Mouse (Mus musculus): ENCODE measurements around the gene Kcnq4. TPM values are rescaled to one million over a fixed set of nuclear protein-coding genes. Genes with fewer than 3 reads are reported as not detected.

The Kcnq4 gene
- polyA plus RNA-seq, 1 experiment from 2014 or later = 2.6 TPM

GRCm38 (mm10) chr4:120697799-120698484 lies 50.5 kb downstream of the Kcnq4 start:
- Histone ChIP-seq H3K36me3 (ENCODE audit: control insufficient read depth, insufficient read depth, low read length) (no peaks in the 10 kb centered on the region), H3K4me3 (ENCODE audit: low read depth, low read length) (no peak overlapping the region), H3K27ac (ENCODE audit: low read depth, low read length) (no peak overlapping the region), H3K27me3 (ENCODE audit: control insufficient read depth, insufficient read depth, low read length) (peaks cover 18% of the 10 kb centered on the region), H3K4me2 (ENCODE audit: low read depth, low read length, severe bottlenecking) (peak overlapping the region; percentile 35), H3K9ac (ENCODE audit: low read length) (no peak overlapping the region), H3K9me3 (ENCODE audit: control insufficient read depth, low read length) (no peaks in the 10 kb centered on the region), H3K4me1 (replicated peaks; ENCODE audit: control insufficient read depth, insufficient read depth, low read length) (no peaks in the 10 kb centered on the region; the same call in 1 of the 2 replicates)
- no peak for DNase-seq (ENCODE audit: low spot score)
- 0 out of 2 replicates have a peak, but pooled peaks have one; percentile 10 for ATAC-seq (replicated peaks; ENCODE audit: low FRiP score)
- WGBS = 10% methylated on average over 35 of the region's 35 CpGs

- peaks cover 18% of the 10 kb centered on the region for H3K27me3 ChIP-seq (ENCODE audit: control insufficient read depth, insufficient read depth, low read length)
- no peaks in the 10 kb centered on the region; the same call in 1 of the 2 replicates for H3K4me1 ChIP-seq (replicated peaks; ENCODE audit: control insufficient read depth, insufficient read depth, low read length)
- no peak for DNase-seq (ENCODE audit: low spot score)
- H3K9me3 ChIP-seq (ENCODE audit: control insufficient read depth, low read length) = no peaks in the 10 kb centered on the region
- 0 out of 2 replicates have a peak, but pooled peaks have one; percentile 5 for ATAC-seq (replicated peaks; ENCODE audit: low FRiP score)
- no peak overlapping the region for H3K27ac ChIP-seq (ENCODE audit: low read depth, low read length)
- no peak overlapping the region for H3K4me3 ChIP-seq (ENCODE audit: low read depth, low read length)
- no peak overlapping the region for H3K9ac ChIP-seq (ENCODE audit: low read length)
- 89% methylated on average over 8 of the region's 8 CpGs for WGBS
- no peak overlapping the region for H3K4me2 ChIP-seq (ENCODE audit: low read depth, low read length, severe bottlenecking)
- no peaks in the 10 kb centered on the region for H3K36me3 ChIP-seq (ENCODE audit: control insufficient read depth, insufficient read depth, low read length)
These were observed 51.1 kb downstream of the Kcnq4 start for GRCm38 (mm10) chr4:120697353-120697752.

- Histone ChIP-seq H3K27me3 (ENCODE audit: control insufficient read depth, insufficient read depth, low read length) (peaks cover 6% of the 10 kb centered on the region), H3K9ac (ENCODE audit: low read length) (no peak overlapping the region), H3K27ac (ENCODE audit: low read depth, low read length) (no peak overlapping the region), H3K4me1 (replicated peaks; ENCODE audit: control insufficient read depth, insufficient read depth, low read length) (no peaks in the 10 kb centered on the region; the same call in 1 of the 2 replicates), H3K36me3 (ENCODE audit: control insufficient read depth, insufficient read depth, low read length) (no peaks in the 10 kb centered on the region), H3K4me3 (ENCODE audit: low read depth, low read length) (no peak overlapping the region), H3K4me2 (ENCODE audit: low read depth, low read length, severe bottlenecking) (no peak overlapping the region), H3K9me3 (ENCODE audit: control insufficient read depth, low read length) (no peaks in the 10 kb centered on the region)
- peak; percentile 69 for DNase-seq (ENCODE audit: low spot score)
- 36% methylated on average over 10 of the region's 10 CpGs for WGBS
- ATAC-seq (replicated peaks; ENCODE audit: low FRiP score) = no peak
These were observed 55.7 kb downstream of the Kcnq4 start for GRCm38 (mm10) chr4:120692717-120693116.

GRCm38 (mm10) chr4:120689317-120689716 lies 59.1 kb downstream of the Kcnq4 start:
- Histone ChIP-seq H3K36me3 (ENCODE audit: control insufficient read depth, insufficient read depth, low read length) (no peaks in the 10 kb centered on the region), H3K27ac (ENCODE audit: low read depth, low read length) (no peak overlapping the region), H3K4me2 (ENCODE audit: low read depth, low read length, severe bottlenecking) (no peak overlapping the region), H3K4me1 (replicated peaks; ENCODE audit: control insufficient read depth, insufficient read depth, low read length) (no peaks in the 10 kb centered on the region), H3K4me3 (ENCODE audit: low read depth, low read length) (no peak overlapping the region), H3K9me3 (ENCODE audit: control insufficient read depth, low read length) (no peaks in the 10 kb centered on the region), H3K9ac (ENCODE audit: low read length) (no peak overlapping the region), H3K27me3 (ENCODE audit: control insufficient read depth, insufficient read depth, low read length) (no peaks in the 10 kb centered on the region)
- DNase-seq (ENCODE audit: low spot score) (no peak), ATAC-seq (replicated peaks; ENCODE audit: low FRiP score) (no peak)
- WGBS = 71% methylated on average over 6 of the region's 6 CpGs

GRCm38 (mm10) chr4:120687282-120687681 lies 61.1 kb downstream of the Kcnq4 start:
- no peaks in the 10 kb centered on the region for H3K27me3 ChIP-seq (ENCODE audit: control insufficient read depth, insufficient read depth, low read length)
- ATAC-seq (replicated peaks; ENCODE audit: low FRiP score) = no peak

GRCm38 (mm10) chr4:120683278-120683997 lies 65.0 kb downstream of the Kcnq4 start:
- H3K27ac ChIP-seq (ENCODE audit: low read depth, low read length) = no peak overlapping the region
- 62% methylated on average over 9 of the region's 9 CpGs for WGBS
- ATAC-seq (replicated peaks; ENCODE audit: low FRiP score) = no peak

More at GRCm38 (mm10) chr4:120687282-120687681, 61.1 kb downstream of the Kcnq4 start:
- WGBS = 47% methylated on average over 6 of the region's 6 CpGs
- Histone ChIP-seq H3K4me2 (ENCODE audit: low read depth, low read length, severe bottlenecking) (no peak overlapping the region), H3K4me3 (ENCODE audit: low read depth, low read length) (no peak overlapping the region), H3K36me3 (ENCODE audit: control insufficient read depth, insufficient read depth, low read length) (no peaks in the 10 kb centered on the region), H3K4me1 (replicated peaks; ENCODE audit: control insufficient read depth, insufficient read depth, low read length) (no peaks in the 10 kb centered on the region), H3K9ac (ENCODE audit: low read length) (no peak overlapping the region), H3K9me3 (ENCODE audit: control insufficient read depth, low read length) (no peaks in the 10 kb centered on the region), H3K27ac (ENCODE audit: low read depth, low read length) (no peak overlapping the region)
- DNase-seq (ENCODE audit: low spot score) = no peak

GRCm38 (mm10) chr4:120682168-120682567 lies 66.2 kb downstream of the Kcnq4 start:
- Histone ChIP-seq H3K9ac (ENCODE audit: low read length) (no peak overlapping the region), H3K4me2 (ENCODE audit: low read depth, low read length, severe bottlenecking) (no peak overlapping the region), H3K4me1 (replicated peaks; ENCODE audit: control insufficient read depth, insufficient read depth, low read length) (no peaks in the 10 kb centered on the region), H3K27ac (ENCODE audit: low read depth, low read length) (no peak overlapping the region), H3K27me3 (ENCODE audit: control insufficient read depth, insufficient read depth, low read length) (no peaks in the 10 kb centered on the region), H3K9me3 (ENCODE audit: control insufficient read depth, low read length) (no peaks in the 10 kb centered on the region), H3K4me3 (ENCODE audit: low read depth, low read length) (no peak overlapping the region), H3K36me3 (ENCODE audit: control insufficient read depth, insufficient read depth, low read length) (no peaks in the 10 kb centered on the region)
- DNase-seq (ENCODE audit: low spot score) (peak; percentile 79), ATAC-seq (replicated peaks; ENCODE audit: low FRiP score) (0 out of 2 replicates have a peak, but pooled peaks have one; percentile 5)
- WGBS = 35% methylated on average over 10 of the region's 10 CpGs

More at GRCm38 (mm10) chr4:120683278-120683997, 65.0 kb downstream of the Kcnq4 start:
- no peaks in the 10 kb centered on the region for H3K27me3 ChIP-seq (ENCODE audit: control insufficient read depth, insufficient read depth, low read length)
- no peaks in the 10 kb centered on the region for H3K36me3 ChIP-seq (ENCODE audit: control insufficient read depth, insufficient read depth, low read length)
- no peak overlapping the region for H3K4me2 ChIP-seq (ENCODE audit: low read depth, low read length, severe bottlenecking)
- H3K9me3 ChIP-seq (ENCODE audit: control insufficient read depth, low read length) = no peaks in the 10 kb centered on the region
- H3K9ac ChIP-seq (ENCODE audit: low read length) = no peak overlapping the region
- no peaks in the 10 kb centered on the region for H3K4me1 ChIP-seq (replicated peaks; ENCODE audit: control insufficient read depth, insufficient read depth, low read length)
- no peak overlapping the region for H3K4me3 ChIP-seq (ENCODE audit: low read depth, low read length)
- no peak for DNase-seq (ENCODE audit: low spot score)

GRCm38 (mm10) chr4:120680953-120681352 lies 67.5 kb downstream of the Kcnq4 start:
- WGBS = 55% methylated on average over 7 of the region's 7 CpGs
- no peaks in the 10 kb centered on the region for H3K9me3 ChIP-seq (ENCODE audit: control insufficient read depth, low read length)
- DNase-seq (ENCODE audit: low spot score) (peak; percentile 68), ATAC-seq (replicated peaks; ENCODE audit: low FRiP score) (no peak)
- H3K4me1 ChIP-seq (replicated peaks; ENCODE audit: control insufficient read depth, insufficient read depth, low read length) = no peaks in the 10 kb centered on the region
- no peaks in the 10 kb centered on the region for H3K27me3 ChIP-seq (ENCODE audit: control insufficient read depth, insufficient read depth, low read length)
- no peak overlapping the region for H3K27ac ChIP-seq (ENCODE audit: low read depth, low read length)
- no peaks in the 10 kb centered on the region for H3K36me3 ChIP-seq (ENCODE audit: control insufficient read depth, insufficient read depth, low read length)
- H3K9ac ChIP-seq (ENCODE audit: low read length) = no peak overlapping the region
- H3K4me2 ChIP-seq (ENCODE audit: low read depth, low read length, severe bottlenecking) = no peak overlapping the region
- H3K4me3 ChIP-seq (ENCODE audit: low read depth, low read length) = no peak overlapping the region

All from forebrain, embryonic 11.5 days (tissue).